Mouse (Mus musculus) CD4-positive, CD25-positive, alpha-beta regulatory T cell, adult 4 months (primary cell): ENCODE results near the gene Ubn1. TPM values are rescaled to one million over a fixed set of nuclear protein-coding genes. Genes with fewer than 3 reads are reported as not detected.

Source experiments
- ATAC-seq: one replicate; pipeline ENCODE4 v1.8.0; 2017
- polyA plus RNA-seq, 2 experiments: library from polyadenylated mRNA; unstranded; fragments of 100-300 nt; shearing (Covaris generic); gene quantifications; one replicate each; pipeline ENCODE4 v1.2.1; 2017

The Ubn1 gene
- polyA plus RNA-seq, result 10 to 100 TPM; 36.8 to 48.4 TPM

GRCm38 (mm10) chr16:5049774-5050234 is at the start of gene Ubn1, which contains the start of gene Glyr1:
Ubn1 (plus strand) TSS chr16:5050057.
Glyr1 (minus strand) TSS chr16:5049863.
- ATAC-seq, result peak; percentile 92

- ATAC-seq, result no peak
Observed at GRCm38 (mm10) chr16:5000611-5001010, 49.2 kb upstream of the Ubn1 start.

GRCm38 (mm10) chr16:5007067-5007466 is 42.8 kb upstream of the Ubn1 start, which contains the start of gene Smim22:
Smim22 (plus strand) TSS chr16:5007288.
- ATAC-seq, result no peak

GRCm38 (mm10) chr16:5007492-5007891 is 42.4 kb upstream of the Ubn1 start:
- ATAC-seq, result no peak

GRCm38 (mm10) chr16:5008076-5008475 is 41.8 kb upstream of the Ubn1 start:
- no peak for ATAC-seq

GRCm38 (mm10) chr16:5010371-5010935 is 39.4 kb upstream of the Ubn1 start:
- no peak for ATAC-seq

GRCm38 (mm10) chr16:5011285-5011684 is 38.6 kb upstream of the Ubn1 start:
- no peak for ATAC-seq

GRCm38 (mm10) chr16:5012036-5013005 is 37.5 kb upstream of the Ubn1 start:
- ATAC-seq, result no peak

GRCm38 (mm10) chr16:5013054-5013838 is 36.6 kb upstream of the Ubn1 start, which contains the start of gene Rogdi:
Rogdi (minus strand) TSS chr16:5013553.
- ATAC-seq, result peak; percentile 99

GRCm38 (mm10) chr16:5014578-5014977 is 35.3 kb upstream of the Ubn1 start:
- no peak for ATAC-seq

GRCm38 (mm10) chr16:5024021-5024420 is 25.8 kb upstream of the Ubn1 start:
- ATAC-seq, result no peak

GRCm38 (mm10) chr16:5029847-5030246 is 20.0 kb upstream of the Ubn1 start:
- ATAC-seq, result peak; percentile 60

- ATAC-seq, result no peak
Observed at GRCm38 (mm10) chr16:5035591-5035990, 14.3 kb upstream of the Ubn1 start.

GRCm38 (mm10) chr16:5036649-5037234 is 13.1 kb upstream of the Ubn1 start:
- no peak for ATAC-seq

GRCm38 (mm10) chr16:5045322-5045721 is 4.5 kb upstream of the Ubn1 start:
- ATAC-seq, result no peak

GRCm38 (mm10) chr16:5049182-5049773 is 579 bp upstream of the Ubn1 start:
- ATAC-seq, result peak; percentile 15

- peak; percentile 59 for ATAC-seq
Observed at GRCm38 (mm10) chr16:5050251-5051110, 624 bp downstream of the Ubn1 start.

GRCm38 (mm10) chr16:5058114-5058513 is 8.3 kb downstream of the Ubn1 start:
- peak; percentile 43 for ATAC-seq

GRCm38 (mm10) chr16:5063472-5063871 is 13.6 kb downstream of the Ubn1 start:
- ATAC-seq, result no peak

- no peak for ATAC-seq
Observed at GRCm38 (mm10) chr16:5070321-5070720, 20.5 kb downstream of the Ubn1 start.

GRCm38 (mm10) chr16:5071974-5072373 is 22.1 kb downstream of the Ubn1 start:
- ATAC-seq, result no peak
